Mouse (Mus musculus) CD4-positive helper T cell, adult 2 months (primary cell): ENCODE measurements around the gene Setd1b.

ENCODE experiments used
- DNase-seq: peaks from one replicate; pipeline ENCODE4 v3.0.0-alpha.2; 2012; ENCODE audit warnings: low read depth, missing footprints, low spot score

The Setd1b gene

DNA sequence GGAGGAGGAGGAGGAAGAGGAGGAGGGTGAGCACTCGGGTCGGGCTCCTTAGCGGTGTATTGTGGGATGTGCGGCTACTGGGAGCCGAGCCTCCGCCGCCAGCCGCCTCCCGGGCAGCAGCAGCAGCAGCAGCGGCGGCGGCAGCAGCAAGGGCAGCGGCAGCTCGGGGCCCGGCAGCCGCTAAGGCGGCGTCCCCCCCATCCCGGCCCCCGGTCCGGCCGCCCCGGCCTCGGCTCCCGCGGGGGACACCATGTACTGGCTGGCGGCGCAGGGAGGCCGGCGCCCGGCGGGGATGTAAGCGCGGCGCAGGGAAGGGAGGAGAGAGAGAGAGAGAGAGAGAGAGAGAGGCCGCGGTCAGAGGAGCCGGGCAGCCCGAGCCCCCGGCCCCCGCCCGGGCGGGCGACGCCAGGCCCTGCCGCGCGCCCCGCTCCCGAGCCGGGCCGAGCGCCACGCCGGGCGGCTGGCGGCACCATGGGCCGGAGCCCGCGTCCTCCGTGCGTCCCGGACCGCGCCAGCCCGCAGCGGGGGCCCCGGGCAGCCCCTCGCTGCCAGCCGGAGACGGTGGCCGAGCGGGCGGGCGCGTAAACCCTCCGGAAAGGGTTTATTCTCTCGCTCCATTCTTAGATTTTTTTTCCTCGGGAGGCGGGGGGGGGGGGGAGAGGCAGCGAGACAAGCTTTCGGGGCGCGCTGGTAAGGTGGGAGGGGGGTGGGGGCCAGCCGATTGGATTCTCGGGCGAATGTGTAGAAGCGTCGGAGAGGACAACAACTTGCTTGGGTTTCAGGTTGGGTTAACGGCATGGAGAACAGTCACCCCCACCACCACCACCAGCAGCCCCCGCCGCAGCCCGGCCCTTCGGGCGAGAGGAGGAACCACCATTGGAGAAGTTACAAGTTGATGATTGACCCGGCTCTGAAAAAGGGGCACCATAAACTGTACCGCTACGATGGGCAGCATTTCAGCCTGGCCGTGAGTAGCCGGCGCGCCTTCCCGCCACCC lies at the start of gene Setd1b:
Gene Setd1b, plus strand, starts transcription at position 33 of the 997 bp plus-strand sequence.
- DNase-seq: peak; percentile 78

DNA sequence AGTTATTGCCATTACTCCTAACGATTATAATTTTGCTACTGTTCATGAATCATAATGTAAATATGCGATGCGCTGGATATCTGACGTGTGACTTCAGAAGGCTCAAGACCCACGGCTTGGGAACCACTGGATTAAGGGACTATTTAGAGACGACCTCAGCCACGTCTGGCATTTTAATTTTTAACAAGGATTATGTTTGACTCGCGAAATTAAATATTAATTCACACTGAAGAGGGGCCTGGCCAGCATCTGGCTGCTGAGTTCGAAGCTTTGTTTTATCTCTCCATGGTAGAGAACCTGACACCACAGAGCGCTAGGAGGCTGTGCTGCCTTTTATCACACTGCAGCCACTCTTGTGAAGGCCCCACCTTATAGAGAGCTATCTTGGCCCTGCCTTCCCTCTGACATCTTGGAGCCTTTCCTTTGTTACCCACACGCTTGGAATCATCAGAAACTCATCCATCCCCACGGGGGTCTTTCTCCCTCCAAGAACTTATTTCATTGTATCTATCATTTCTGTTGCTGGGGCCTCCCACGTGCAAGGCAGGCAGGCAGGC lies 48.8 kb upstream of the Setd1b start:
- no peak for DNase-seq

GRCm38 (mm10) chr5:123094238-123094991 lies 47.6 kb upstream of the Setd1b start:
- no peak for DNase-seq

DNA sequence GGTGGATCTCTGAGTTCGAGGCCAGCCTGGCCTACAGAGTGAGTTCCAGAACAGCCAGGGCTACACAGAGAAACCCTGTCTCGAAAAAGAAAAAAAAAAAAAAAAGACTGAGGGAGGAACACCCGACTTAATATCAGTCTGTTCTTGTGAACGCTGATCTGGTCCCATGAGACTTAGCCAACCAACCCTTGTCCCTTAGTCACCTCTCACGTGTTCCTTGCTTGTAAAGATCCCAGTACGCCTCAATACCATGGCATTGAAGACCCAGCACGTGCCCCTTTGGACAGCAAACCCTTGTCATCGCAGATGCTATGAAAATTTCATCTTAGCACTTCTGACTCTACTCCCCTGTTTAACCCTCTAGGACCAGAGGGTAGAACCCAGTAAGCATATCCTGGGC lies 45.7 kb upstream of the Setd1b start:
- DNase-seq: no peak

- no peak for DNase-seq
These were observed 43.5 kb upstream of the Setd1b start for GRCm38 (mm10) chr5:123098487-123098886.

GRCm38 (mm10) chr5:123102376-123102775 lies 39.6 kb upstream of the Setd1b start:
- DNase-seq: peak; percentile 18

GRCm38 (mm10) chr5:123103556-123103955 lies 38.4 kb upstream of the Setd1b start:
- DNase-seq: no peak

DNA sequence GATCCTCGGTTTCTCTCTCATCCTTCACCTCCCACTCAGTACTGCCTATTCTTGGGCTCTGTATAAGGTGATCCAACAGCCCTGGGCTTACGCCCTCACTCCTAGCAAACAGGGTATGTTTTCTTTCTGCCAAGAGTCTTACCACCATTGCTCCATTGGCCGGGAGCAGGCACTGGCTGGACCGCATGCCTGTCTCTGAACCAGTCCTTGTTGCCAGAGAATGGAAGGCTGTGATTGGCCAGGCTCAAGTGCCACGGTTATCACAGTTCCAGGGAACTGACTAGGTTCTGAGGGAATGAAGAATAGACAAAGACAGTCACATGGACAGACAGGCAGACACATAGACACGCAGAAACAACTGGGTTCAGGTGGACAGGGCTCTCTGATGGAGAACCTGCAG lies 37.2 kb upstream of the Setd1b start:
- no peak for DNase-seq

DNA sequence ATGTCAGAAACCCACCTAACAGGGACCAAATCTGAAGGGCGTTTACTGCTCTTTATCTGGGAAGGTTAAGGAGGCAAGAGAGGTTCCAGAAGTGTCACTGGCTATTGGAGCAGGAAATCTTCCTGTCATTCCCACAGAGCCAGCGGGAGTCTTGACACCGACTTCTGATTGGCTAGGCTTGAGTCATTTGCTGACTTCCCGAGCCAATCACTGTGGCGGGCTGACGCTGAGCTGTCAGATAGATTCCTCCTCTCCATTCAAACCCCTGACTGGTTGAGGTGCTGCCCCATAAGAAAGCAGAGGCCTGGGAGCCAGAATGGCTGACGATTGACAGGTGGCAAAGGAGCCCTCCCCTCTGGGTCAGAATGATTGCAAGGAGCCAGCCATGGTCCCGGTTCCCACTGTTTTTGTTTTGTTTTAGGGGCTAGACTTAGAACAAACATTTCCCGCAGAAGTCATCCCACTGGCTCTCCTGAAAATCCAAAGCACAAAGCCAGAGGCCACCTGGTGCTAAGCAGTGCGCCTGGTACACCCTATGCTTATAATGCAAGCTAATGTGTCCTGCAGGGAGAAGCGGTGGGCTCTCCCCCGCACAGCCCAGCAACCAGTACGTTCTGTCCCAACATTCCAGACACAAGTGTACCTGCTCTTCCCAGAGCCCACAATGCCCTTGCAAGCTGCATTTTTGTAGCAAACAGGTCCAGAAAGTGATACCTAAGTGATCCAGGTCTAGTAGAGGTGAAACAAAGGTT lies 32.4 kb upstream of the Setd1b start:
- no peak for DNase-seq

- no peak for DNase-seq
These were observed 31.7 kb upstream of the Setd1b start for GRCm38 (mm10) chr5:123110296-123110721.

GRCm38 (mm10) chr5:123114109-123114508 lies 27.9 kb upstream of the Setd1b start:
- no peak for DNase-seq

- DNase-seq: peak; percentile 18
These were observed 27.1 kb upstream of the Setd1b start for GRCm38 (mm10) chr5:123114924-123115323.

GRCm38 (mm10) chr5:123116080-123116479 lies 25.9 kb upstream of the Setd1b start:
- no peak for DNase-seq

DNA sequence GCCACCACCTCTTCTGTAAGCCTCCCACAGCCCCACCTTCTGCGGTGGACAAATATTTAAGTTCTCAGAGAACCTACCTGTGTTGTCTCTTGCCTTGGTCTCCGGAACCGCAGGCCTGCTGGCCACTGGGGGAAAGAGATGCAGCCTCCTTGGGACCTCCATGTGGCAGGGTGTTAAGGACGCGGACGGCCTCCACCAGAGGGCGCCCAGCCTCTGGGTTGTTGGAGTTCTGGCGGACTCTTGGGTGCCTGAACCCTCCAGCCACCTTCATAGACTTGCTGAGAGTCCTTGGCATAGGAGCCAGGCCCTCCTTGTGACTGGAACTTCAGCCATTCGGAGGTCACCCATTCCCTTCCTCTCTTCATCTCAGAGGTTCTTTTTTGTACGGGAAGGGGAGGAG lies 24.7 kb upstream of the Setd1b start:
- DNase-seq: peak; percentile 76

GRCm38 (mm10) chr5:123117773-123118172 lies 24.2 kb upstream of the Setd1b start:
- no peak for DNase-seq

GRCm38 (mm10) chr5:123118826-123119225 lies 23.2 kb upstream of the Setd1b start:
- DNase-seq: no peak

DNA sequence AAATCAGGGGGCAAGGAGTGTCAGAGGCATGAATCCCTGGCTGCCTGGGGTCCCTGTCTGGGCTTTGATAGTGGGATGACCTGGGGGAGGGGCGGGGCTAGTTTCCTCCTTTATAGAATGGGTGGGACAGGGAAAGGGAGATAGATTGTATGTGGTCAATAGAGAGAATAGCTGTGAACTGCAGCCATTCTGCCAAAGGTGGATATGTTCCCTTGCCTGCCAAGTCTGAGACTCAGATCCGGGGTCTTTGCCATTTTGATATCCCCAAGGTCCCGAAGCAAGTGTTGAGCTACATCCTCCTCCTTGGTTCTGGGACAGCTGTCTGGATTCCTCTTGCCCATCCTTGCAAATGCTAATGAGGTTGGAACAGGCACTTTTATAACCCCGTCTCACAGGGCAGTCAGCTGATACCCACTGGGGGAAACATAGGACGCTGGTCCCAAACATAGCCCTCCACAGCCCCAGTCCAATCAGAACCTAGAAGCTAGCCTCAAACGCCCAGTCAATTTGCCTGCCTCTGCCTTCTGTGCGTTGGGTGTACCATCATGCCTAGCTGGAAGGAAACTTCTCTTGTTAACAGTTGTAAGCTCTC lies 21.3 kb upstream of the Setd1b start:
- DNase-seq: no peak

GRCm38 (mm10) chr5:123122181-123122580 lies 19.8 kb upstream of the Setd1b start:
- peak; percentile 45 for DNase-seq

- DNase-seq: peak; percentile 31
These were observed 16.9 kb upstream of the Setd1b start for GRCm38 (mm10) chr5:123125105-123125504.

DNA sequence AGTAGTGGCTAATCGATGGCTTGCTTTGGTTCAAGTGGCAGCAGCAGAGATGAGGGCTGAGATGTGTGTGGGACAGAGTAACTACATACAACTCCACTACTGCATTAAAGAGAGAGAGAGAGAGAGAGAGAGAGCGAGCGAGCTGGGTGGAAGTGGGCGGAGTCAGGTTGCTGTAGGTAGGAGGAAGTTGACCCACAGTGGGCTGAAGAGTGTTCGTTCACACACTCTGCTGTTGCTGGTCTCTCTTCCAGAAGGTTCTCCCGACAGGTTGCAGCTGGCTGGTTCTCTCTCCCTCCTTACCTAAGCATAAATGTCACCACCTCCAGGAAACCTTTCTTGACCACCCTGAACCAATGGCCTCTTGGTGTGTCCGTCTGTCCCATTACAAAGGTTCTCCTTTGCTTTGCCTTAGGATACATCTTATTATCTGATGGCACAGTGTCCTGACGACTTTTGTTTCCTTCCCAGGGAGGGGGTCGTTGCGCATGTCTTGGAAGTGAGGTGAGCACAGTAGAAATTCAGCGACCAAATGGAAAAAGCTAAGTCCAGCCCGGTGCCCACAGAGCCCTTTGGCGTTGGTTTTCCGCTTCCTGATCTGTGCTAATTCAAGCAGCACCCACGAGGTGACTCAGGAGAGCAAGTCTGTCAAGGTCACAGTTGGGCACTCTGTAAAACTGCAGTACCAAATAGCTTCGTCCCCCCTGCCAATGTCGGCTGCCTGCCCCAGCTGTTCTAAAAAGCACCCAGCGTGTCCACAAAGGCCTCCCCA lies 16.2 kb upstream of the Setd1b start:
- peak; percentile 82 for DNase-seq
